Mouse (Mus musculus) thymus, adult 2 months (tissue): ENCODE measurements around the gene Myo9b.

Source experiments
- CTCF ChIP-seq: fragments of 200-500 bp; IDR thresholded peaks from 2 replicates; pipeline ENCODE4 v1.5.1; 2012; ENCODE audit warnings: mild to moderate bottlenecking, control low read depth, low read length, moderate library complexity, borderline replicate concordance; ENCODE audit not compliant: control insufficient read depth, poor library complexity, insufficient read depth; ENCODE audit errors: extremely low read depth
- POLR2A ChIP-seq: fragments of 200-500 bp; IDR thresholded peaks from 2 replicates; pipeline ENCODE4 v1.6.1; 2012; ENCODE audit warnings: mild to moderate bottlenecking, low read length, control low read depth, moderate library complexity; ENCODE audit not compliant: control insufficient read depth, poor library complexity, insufficient read depth; ENCODE audit errors: extremely low read depth

DNA sequence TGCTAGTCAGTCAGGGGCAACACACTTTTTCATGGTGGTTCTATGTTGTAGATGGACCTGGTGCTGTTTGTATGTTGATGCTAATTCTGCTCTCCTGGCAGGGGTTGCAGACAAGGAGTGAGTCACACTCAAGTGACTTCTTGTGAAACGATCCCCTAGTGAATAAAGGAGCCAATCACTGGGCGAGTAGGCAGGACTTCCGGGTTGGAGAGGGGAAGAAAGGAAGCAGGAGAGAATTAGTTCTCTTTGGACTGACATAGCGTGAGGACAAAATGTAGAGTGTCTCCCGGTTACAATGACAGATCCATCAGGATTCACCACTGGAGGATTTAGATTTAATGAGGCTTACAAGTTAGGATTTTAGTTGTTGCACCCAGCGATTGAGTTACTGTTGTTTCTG lies 37.9 kb downstream of the Myo9b start:
- TF ChIP-seq CTCF (no peak), POLR2A (no peak)
